Mouse (Mus musculus): ENCODE measurements around the gene 2210011C24Rik. TPM values are rescaled to one million over a fixed set of nuclear protein-coding genes. Genes with fewer than 3 reads are reported as not detected.

The 2210011C24Rik gene
- total RNA-seq, 4 experiments from 2014 or later: 0.37 to 2.6 (median 1.5) TPM

Small RNA genes lying within 50 kb of the gene (microRNA-seq; reads per million reads assigned to microRNA genes)
- gene Mir1199 (0 to 3.4 reads per million in 2 experiments), gene Mir8111 (5.3 to 12.6 reads per million in 2 experiments)

Other genes with a start within 250 kb of the 2210011C24Rik start
- 100 to 1,000 TPM; 330 to 370 (median 359) TPM for gene Adgrl1, start 112.1 kb downstream of the 2210011C24Rik start, total RNA-seq (2022)
- under 1 TPM; 0.26 to 0.76 (median 0.34) TPM for gene Gm10644, start 57.0 kb downstream of the 2210011C24Rik start, total RNA-seq (2022)
- gene Asf1b, start 56.7 kb downstream of the 2210011C24Rik start, total RNA-seq (2022): 1 to 10 TPM in 3 of 4 experiments, under 1 TPM in 1; 0.83 to 1.1 (median 1.0) TPM
- 100 to 1,000 TPM; 247 to 270 (median 264) TPM for gene Prkaca, start 39.2 kb downstream of the 2210011C24Rik start, total RNA-seq (2022)
- gene Samd1, start 14.5 kb downstream of the 2210011C24Rik start, total RNA-seq (2022): 10 to 100 TPM; 43.5 to 53.7 (median 46.3) TPM
- under 1 TPM; 0.34 to 0.77 (median 0.48) TPM for gene 1700067K01Rik, start 10.7 kb downstream of the 2210011C24Rik start, total RNA-seq (2022)
- gene Palm3, start 9.3 kb upstream of the 2210011C24Rik start, total RNA-seq (2022): 1 to 10 TPM; 1.5 to 4.5 (median 2.3) TPM
- under 1 TPM; 0.36 to 0.57 (median 0.47) TPM for gene Il27ra, start 30.4 kb upstream of the 2210011C24Rik start, total RNA-seq (2022)
- not detected for gene Rln3, start 32.8 kb upstream of the 2210011C24Rik start, total RNA-seq (2022)
- 1 to 10 TPM; 4.1 to 4.6 (median 4.5) TPM for gene Gm10643, start 53.0 kb upstream of the 2210011C24Rik start, total RNA-seq (2022)
- 10 to 100 TPM; 19.5 to 26.3 (median 24.3) TPM for gene Rfx1, start 54.7 kb upstream of the 2210011C24Rik start, total RNA-seq (2022)
- gene Dcaf15, start 92.6 kb upstream of the 2210011C24Rik start, total RNA-seq (2022): 10 to 100 TPM; 17.0 to 19.8 (median 18.5) TPM
- gene Podnl1, start 113.8 kb upstream of the 2210011C24Rik start, total RNA-seq (2022): not detected
- 10 to 100 TPM; 44.3 to 52.9 (median 47.4) TPM for gene Cc2d1a, start 135.8 kb upstream of the 2210011C24Rik start, total RNA-seq (2022)
- 1 to 10 TPM; 2.8 to 3.2 (median 3.1) TPM for gene 4930432K21Rik, start 135.9 kb upstream of the 2210011C24Rik start, total RNA-seq (2022)
- gene Nanos3, start 173.0 kb upstream of the 2210011C24Rik start, total RNA-seq (2022): 1 to 10 TPM; 2.8 to 3.8 (median 3.2) TPM
- 10 to 100 TPM; 12.9 to 13.8 (median 13.3) TPM for gene Zswim4, start 224.9 kb upstream of the 2210011C24Rik start, total RNA-seq (2022)
- gene D8Ertd738e, start 237.5 kb upstream of the 2210011C24Rik start, total RNA-seq (2022): 100 to 1,000 TPM in 2 of 4 experiments, 10 to 100 TPM in 2; 97.1 to 133 (median 108) TPM
- 10 to 100 TPM; 14.3 to 18.7 (median 16.2) TPM for gene Mri1, start 245.2 kb upstream of the 2210011C24Rik start, total RNA-seq (2022)